Mouse (Mus musculus) cortical plate, adult 2 months (tissue): ENCODE measurements around the gene Ccdc13. TPM values are rescaled to one million over a fixed set of nuclear protein-coding genes. Genes with fewer than 3 reads are reported as not detected.

Experiments
- H3K27ac ChIP-seq: fragments of 200-500 bp; 2 replicates; pipeline ENCODE4 v1.5.1; 2012; ENCODE audit warnings: low read length, control low read depth, inconsistent platforms; ENCODE audit not compliant: insufficient read depth
- H3K4me1 ChIP-seq: fragments of 200-500 bp; 2 replicates; pipeline ENCODE4 v1.6.1; 2011; ENCODE audit warnings: low read length; ENCODE audit not compliant: control insufficient read depth, insufficient read depth
- H3K4me3 ChIP-seq: fragments of 200-500 bp; 2 replicates; pipeline ENCODE4 v1.5.1; 2011; ENCODE audit warnings: mild to moderate bottlenecking, low read length, control low read depth; ENCODE audit not compliant: insufficient read depth
- CTCF ChIP-seq: fragments of 200-500 bp; IDR thresholded peaks from 2 replicates; pipeline ENCODE4 v1.5.1; 2011; ENCODE audit warnings: mild to moderate bottlenecking, control low read depth, low read length; ENCODE audit not compliant: insufficient read depth; ENCODE audit errors: extremely low read depth
- POLR2A ChIP-seq: fragments of 200-500 bp; IDR thresholded peaks from 2 replicates; pipeline ENCODE4 v1.6.1; 2011; ENCODE audit warnings: mild to moderate bottlenecking, low read length, control low read depth; ENCODE audit not compliant: insufficient read depth; ENCODE audit errors: extremely low read depth
- polyA plus RNA-seq: library from polyadenylated mRNA; depleted of rRNA; stranded (reverse); fragments of >200 nt; gene quantifications from 2 replicates; pipeline ENCODE4 v1.2.3, GENCODE M21; 2012

The Ccdc13 gene
- polyA plus RNA-seq, 1 experiment = 13.4 TPM

DNA sequence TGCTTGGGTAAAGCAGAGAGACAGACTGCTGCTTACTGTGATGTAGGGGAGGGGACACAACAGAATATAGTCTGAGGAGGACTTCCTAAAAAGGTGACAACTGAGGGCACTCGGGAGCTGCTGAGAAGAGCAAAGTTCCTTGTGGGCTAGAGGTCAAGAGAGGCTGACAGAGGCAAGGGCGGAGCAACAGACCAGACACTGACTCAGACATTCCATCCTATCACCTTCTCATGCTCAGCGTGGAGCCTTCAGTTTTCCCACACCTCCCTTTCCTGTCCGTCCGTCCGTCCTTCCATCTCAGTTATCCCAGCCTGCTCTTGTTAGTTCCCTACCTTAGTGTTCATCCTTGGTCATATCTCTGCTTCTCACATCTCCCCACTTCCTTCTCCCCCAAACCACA is 24.1 kb downstream of the Ccdc13 start:
- peaks cover 6% of the 10 kb centered on the region; the same call in 1 of the 2 replicates for H3K4me1 ChIP-seq
- H3K27ac ChIP-seq = no peak overlapping the region
- H3K4me3 ChIP-seq = no peak overlapping the region
- no peak for TF ChIP-seq POLR2A
- TF ChIP-seq CTCF = no peak

DNA sequence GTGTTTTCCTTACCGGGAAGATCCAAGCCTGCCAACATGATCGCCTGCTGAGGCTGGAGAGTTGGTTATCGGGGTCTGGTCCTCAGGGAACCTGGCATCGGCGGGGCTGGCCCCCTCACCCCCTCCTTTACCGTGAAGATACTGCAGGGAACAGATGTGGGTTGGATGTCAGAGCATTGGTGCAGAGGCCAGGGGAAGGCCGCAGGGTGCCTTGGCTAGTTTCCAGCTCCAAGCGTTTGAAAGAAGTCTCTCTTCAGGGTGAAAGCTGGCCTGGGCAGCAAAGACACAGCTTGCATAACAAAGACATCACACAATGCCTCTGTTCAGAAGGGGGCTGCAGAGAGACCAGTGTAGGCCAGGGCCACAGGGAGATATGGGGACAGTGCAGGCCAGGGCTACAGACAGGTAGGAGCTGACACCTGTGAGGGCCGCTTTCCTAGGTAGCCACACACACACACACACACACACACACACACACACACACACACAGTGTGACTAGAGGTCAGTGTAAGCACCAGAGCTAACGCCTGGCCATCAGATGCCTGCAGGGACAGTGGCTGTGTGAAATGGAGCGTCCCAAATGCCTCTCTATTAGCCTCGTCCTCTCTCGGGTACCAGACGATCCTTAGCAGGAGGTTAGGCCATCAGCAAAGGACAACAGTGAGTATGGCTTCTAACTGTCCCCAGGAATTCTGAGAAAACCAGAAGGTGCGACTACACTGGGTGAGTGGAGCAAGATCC is 29.0 kb downstream of the Ccdc13 start:
- no peak overlapping the region for H3K4me3 ChIP-seq
- peaks cover 4% of the 10 kb centered on the region for H3K4me1 ChIP-seq
- H3K27ac ChIP-seq = peak overlapping the region; percentile 83
- TF ChIP-seq CTCF = no peak
- no peak for TF ChIP-seq POLR2A

DNA sequence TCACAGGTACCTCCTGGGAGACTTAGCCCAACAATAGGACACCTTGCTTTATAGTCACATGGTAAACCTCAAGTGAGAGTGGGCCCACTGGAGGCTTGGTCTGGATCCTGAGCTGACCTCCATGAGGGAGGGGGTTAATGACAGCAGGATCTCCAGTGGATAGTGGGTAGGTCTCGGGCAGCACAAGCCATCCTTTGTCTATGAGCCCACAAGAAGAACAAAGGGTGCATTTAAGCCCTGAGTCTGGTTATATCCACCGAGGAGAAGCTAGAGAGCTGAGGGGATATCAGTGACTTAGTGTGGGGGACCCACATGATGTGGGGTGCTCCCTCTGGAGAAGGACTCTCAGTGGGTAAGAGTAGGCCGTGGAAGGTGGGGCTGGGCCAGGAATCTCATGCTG is 30.8 kb downstream of the Ccdc13 start:
- peak overlapping the region; percentile 65 for H3K27ac ChIP-seq

DNA sequence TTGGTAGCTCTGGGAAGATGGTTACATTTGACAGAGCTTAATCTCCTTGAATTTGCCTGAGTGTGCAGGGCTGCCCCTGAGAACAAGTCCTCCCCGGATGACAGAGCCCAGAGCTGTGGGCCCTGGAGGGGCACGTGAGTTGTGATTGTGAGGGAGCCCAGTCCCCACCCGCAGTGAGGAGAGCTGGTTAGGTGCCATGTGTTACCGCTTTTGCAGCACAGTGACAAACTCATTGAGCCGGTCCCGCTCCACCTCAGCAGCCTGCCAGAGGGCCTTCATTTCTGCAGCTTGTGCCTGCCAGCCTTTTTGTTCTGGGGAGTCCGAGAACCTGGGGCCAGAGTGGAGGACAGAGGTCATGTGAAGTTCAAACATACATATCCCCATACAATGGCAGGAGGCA is 31.3 kb downstream of the Ccdc13 start:
- peak overlapping the region; percentile 65 for H3K27ac ChIP-seq
- H3K4me3 ChIP-seq = no peak overlapping the region
- peaks cover 4% of the 10 kb centered on the region for H3K4me1 ChIP-seq
- TF ChIP-seq CTCF = no peak
- no peak for TF ChIP-seq POLR2A

More for the DNA sequence above, 30.8 kb downstream of the Ccdc13 start:
- Histone ChIP-seq H3K4me3 (no peak overlapping the region), H3K4me1 (peaks cover 4% of the 10 kb centered on the region)
- TF ChIP-seq POLR2A (no peak), CTCF (no peak)

DNA sequence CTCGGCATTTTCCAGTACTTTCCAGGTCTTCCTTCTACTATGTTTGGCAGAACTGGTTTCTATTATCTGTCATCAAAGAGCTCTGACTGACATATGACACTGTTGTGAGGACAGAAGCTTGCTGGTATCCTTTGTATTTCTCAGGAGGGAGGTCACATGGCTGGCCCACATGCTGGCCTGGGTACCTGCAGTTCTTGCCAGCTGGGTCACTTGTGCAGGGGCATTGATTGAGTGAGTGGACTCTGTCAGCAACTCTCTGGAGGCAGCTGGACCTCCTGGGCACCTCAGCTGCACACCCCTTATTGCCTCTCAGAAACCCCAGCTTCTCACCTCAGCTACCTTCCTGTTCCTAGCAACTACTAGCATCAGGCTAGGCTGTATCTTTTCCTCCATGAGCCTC is 31.7 kb downstream of the Ccdc13 start:
- peak overlapping the region; percentile 65 for H3K27ac ChIP-seq
- peaks cover 4% of the 10 kb centered on the region for H3K4me1 ChIP-seq
- no peak for TF ChIP-seq POLR2A
- TF ChIP-seq CTCF = no peak
- no peak overlapping the region for H3K4me3 ChIP-seq

DNA sequence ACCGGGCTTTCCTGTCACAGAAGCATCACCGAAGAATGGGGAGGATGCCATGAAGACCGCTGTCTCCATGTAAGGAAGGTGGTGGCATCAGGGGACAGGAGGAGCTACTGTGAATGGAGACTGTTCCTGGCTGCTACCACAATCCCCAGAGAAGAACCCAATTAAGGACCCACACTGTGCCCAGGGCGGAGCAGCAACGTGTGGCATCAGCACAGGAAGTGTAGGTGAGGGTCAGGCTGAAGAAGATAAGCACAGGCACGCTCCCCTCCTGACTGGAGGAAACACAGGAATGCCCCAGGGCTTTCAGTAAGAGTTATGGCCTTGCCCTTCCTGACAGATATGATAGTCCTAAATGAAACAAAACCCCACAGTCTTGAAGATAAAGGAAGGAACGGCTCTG is 36.5 kb downstream of the Ccdc13 start:
- no peak overlapping the region for H3K4me3 ChIP-seq
- H3K4me1 ChIP-seq = no peaks in the 10 kb centered on the region; the same call in 1 of the 2 replicates
- H3K27ac ChIP-seq = no peak overlapping the region
- TF ChIP-seq CTCF = no peak
- TF ChIP-seq POLR2A = no peak

DNA sequence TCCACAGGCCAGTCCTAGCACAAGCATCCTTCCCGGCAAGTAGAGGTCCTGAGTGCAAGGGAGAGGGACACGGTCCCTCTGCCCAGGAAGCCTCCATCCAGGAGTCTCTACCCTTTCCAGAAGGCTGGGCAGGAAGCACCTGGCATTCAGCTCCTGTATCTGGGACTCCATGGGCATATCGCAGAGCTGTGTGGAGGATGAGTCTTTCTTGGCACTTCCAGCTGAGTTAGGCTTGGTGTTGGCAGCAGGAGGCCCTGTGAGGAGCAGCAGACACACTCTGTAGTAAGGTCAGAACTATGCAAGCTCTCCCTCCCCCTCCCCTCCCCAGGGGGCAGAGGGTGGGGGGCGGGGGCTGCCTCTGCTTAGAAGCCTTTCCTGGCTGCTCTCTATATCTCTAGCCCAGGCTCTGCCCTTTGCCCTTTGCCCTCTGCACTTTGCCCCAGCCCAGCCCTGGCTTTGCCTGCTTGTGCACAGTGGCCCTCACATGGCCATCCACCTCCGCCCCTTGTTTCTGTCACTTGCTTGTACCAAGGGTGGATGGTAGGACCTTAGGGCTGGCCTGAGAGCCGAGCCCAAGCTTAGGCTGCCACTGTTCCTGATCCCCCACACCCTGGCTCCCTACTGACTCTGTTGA is 40.3 kb downstream of the Ccdc13 start:
- no peak overlapping the region for H3K27ac ChIP-seq
- TF ChIP-seq POLR2A (no peak), CTCF (no peak)
- no peaks in the 10 kb centered on the region for H3K4me1 ChIP-seq
- H3K4me3 ChIP-seq = no peak overlapping the region

DNA sequence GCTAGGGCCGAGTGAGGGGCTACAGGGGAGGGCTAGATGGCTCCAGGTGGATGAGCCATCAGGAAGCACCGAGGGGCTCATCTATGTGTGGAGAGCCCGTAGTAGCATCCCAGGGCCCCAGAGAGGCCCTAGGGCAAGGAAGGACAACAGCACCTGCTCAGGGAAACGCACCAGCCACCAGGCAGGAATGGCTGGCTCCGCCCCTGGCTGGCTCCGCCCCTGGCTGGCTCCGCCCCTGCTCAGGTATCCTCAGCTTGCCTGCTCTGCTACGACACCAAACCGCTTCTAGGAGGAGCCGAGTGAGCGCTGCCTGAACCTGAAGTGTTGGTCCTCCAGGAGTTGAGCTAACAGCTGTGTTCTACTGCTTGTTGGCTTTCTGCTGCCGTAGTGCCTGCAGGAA is 41.5 kb downstream of the Ccdc13 start:
- no peak overlapping the region for H3K27ac ChIP-seq
- TF ChIP-seq CTCF (no peak), POLR2A (no peak)
- H3K4me1 ChIP-seq = no peaks in the 10 kb centered on the region
- no peak overlapping the region for H3K4me3 ChIP-seq

DNA sequence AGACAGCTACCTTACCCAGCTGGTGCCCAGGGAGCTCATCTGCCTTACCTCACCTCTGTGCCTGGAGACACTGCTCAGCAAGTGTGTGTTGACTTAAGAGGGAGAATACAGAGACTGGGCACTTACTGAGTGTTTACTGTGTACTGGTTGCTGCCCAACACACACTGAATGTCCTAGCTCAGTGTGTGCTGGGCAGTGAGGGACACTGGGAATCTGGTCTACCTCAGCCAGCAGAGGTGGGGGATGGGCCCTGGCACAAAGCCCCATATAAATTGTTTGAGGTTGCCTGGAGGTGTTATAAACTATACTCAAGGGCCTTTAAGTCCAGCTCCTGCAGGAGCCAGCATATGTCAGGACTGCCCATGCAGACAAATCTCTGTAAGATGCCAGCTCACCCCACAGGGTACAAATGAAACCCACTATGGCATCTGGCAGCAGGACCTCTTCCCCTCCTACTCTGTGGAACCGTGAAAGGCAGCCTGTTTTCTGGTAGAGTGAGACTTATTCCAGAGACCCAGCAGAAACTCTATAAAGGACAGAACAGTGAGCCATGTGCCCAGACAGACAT is 44.2 kb downstream of the Ccdc13 start:
- TF ChIP-seq POLR2A = no peak
- no peak for TF ChIP-seq CTCF
- H3K4me1 ChIP-seq = no peaks in the 10 kb centered on the region
- no peak overlapping the region for H3K4me3 ChIP-seq
- no peak overlapping the region for H3K27ac ChIP-seq
